Mouse (Mus musculus) brain, embryonic 14.5 days (tissue): ENCODE data around the gene Tent5c.

ENCODE experiments used
- CTCF ChIP-seq: fragments of 200-500 bp; IDR thresholded peaks from 2 replicates; pipeline ENCODE4 v1.5.1; 2012; ENCODE audit warnings: inconsistent platforms, mild to moderate bottlenecking, moderate library complexity, borderline replicate concordance; ENCODE audit not compliant: insufficient read depth, insufficient read length; ENCODE audit errors: extremely low read depth
- POLR2A ChIP-seq: fragments of 200-500 bp; IDR thresholded peaks from 2 replicates; pipeline ENCODE4 v1.6.1; 2012; ENCODE audit warnings: mild to moderate bottlenecking, inconsistent platforms, borderline replicate concordance; ENCODE audit not compliant: poor library complexity, insufficient read depth, insufficient read length, severe bottlenecking; ENCODE audit errors: extremely low read depth

DNA sequence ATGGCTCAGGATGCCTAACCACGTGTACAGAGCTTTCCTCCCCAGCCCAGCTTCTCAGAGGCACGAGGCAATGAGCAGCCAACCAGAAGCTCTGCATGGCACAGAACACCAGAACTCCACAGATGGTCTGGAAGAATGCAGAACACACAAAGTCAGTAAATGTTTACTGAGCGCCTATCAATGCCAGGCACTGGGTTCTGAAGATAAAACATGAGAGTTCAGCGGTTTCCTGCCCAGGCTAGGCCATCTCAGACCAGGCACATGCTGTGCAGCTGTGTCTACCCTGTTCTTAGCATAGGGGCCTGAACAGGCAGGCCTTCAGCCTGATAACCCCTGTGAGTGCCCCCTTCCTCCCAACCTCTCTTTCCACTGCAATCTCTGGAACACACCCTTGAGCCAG, 59.5 kb downstream of the Tent5c start:
- TF ChIP-seq POLR2A (no peak), CTCF (no peak)
